Mouse (Mus musculus): Measurements from ENCODE around the gene Rnf157. TPM values are rescaled to one million over a fixed set of nuclear protein-coding genes. Genes with fewer than 3 reads are reported as not detected.

Gene Rnf157
- polyA plus RNA-seq, 1 experiment from 2014 or later: 14.1 TPM

DNA sequence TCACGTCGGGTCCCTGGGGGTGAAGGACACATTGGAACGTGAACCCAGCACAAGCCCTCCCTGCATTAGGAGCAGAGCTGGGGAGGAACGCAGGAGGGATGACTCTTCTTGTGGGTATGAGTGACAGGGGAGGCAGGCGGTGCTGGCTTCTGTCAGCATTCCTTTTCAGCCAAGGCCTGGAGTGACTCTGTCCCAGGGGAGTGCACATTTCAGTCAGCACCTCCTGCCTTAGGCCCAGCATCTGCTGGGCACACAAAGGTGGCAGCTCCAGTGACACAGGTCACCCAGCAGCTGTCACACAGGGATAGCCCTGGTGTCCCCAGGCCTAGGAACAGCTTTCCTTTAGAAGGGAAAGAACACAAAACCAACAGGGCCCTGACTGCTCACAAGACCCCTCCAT lies 64.9 kb downstream of the Rnf157 start:
- no peak overlapping the region for H3K27ac ChIP-seq (ENCODE audit: low read depth, low read length)
- 0 out of 2 replicates have a peak, but pooled peaks cover under 1% of the 10 kb centered on the region for H3K4me1 ChIP-seq (ENCODE audit: control insufficient read depth, insufficient read depth, low read length)
- H3K27me3 ChIP-seq (ENCODE audit: control insufficient read depth, insufficient read depth, low read length): no peaks in the 10 kb centered on the region
- 79% methylated on average over 5 of the region's 5 CpGs for whole genome bisulfite sequencing
- no peak overlapping the region for H3K4me3 ChIP-seq (ENCODE audit: low read length)
- peaks cover 19% of the 10 kb centered on the region for H3K36me3 ChIP-seq (ENCODE audit: control insufficient read depth, insufficient read depth, low read length)
- no peaks in the 10 kb centered on the region for H3K9me3 ChIP-seq (ENCODE audit: control insufficient read depth, low read length)
- H3K4me2 ChIP-seq (replicated peaks; ENCODE audit: low read depth, low read length): no peak overlapping the region
- H3K9ac ChIP-seq (ENCODE audit: low read depth, low read length): no peak overlapping the region
- ATAC-seq (ENCODE audit: low FRiP score, low TSS enrichment): no peak

DNA sequence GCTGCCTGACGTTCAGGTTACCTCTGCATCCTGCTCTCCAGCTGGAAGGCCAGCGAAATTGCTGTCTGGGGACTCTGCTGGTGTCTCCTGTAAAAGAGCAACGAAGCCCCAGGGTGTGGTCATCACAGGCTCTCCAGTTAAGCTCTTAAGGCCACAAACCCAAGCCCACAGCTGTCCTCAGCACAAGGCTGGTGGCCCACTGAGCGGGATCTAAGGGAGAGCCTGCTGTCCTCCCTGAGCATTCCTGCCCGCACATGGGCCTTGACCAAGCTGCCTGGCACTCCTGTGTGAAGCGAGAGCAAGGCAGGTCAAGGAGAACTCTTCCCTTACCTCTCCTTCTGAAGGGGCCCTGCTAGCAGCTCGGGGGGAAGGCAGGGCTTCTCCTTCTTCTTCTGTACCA lies 65.8 kb downstream of the Rnf157 start:
- Histone ChIP-seq H3K9ac (ENCODE audit: low read depth, low read length) (no peak overlapping the region), H3K27ac (ENCODE audit: low read depth, low read length) (no peak overlapping the region), H3K4me3 (ENCODE audit: low read length) (no peak overlapping the region), H3K9me3 (ENCODE audit: control insufficient read depth, low read length) (no peaks in the 10 kb centered on the region), H3K4me1 (ENCODE audit: control insufficient read depth, insufficient read depth, low read length) (0 out of 2 replicates have a peak, but pooled peaks cover 8% of the 10 kb centered on the region), H3K36me3 (ENCODE audit: control insufficient read depth, insufficient read depth, low read length) (peaks cover 19% of the 10 kb centered on the region), H3K4me2 (replicated peaks; ENCODE audit: low read depth, low read length) (no peak overlapping the region), H3K27me3 (ENCODE audit: control insufficient read depth, insufficient read depth, low read length) (no peaks in the 10 kb centered on the region)
- no peak for ATAC-seq (ENCODE audit: low FRiP score, low TSS enrichment)
- 78% methylated on average over 7 of the region's 7 CpGs for WGBS

DNA sequence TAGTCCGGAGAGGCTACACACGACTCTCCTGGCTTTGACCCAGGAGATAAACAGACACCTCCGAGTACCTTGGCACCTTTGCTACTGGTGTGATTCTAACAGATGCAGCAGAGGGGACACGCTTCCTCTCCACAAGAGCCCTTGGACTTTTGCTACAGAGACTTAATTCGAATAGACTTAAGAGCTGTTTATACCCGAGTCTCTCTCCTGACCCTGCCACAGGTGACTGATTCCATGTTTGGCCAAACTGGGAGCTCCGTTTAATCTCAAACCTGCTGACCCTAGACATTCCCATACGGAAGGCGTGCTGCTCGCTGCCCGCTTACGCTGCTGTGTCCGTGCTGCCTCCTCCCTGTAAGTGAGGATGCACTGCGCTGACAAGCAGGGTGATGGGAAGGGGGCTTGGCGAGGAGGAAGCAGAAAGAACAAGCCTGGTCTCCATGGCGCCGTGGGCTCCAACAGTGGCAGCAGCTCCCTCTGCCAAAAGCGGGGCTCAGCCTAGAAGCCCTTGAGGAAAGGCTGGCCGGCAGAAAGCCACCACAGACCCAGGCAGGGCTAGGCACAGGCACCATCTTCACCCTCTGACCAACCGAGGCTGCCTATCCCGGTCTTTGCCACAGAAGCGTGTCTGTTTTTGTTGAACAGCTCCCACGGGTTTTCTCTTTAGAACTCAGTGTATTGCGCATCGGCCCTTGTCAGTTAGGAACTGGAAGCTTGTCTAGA lies 70.6 kb downstream of the Rnf157 start:
- peaks cover 12% of the 10 kb centered on the region for H3K36me3 ChIP-seq (ENCODE audit: control insufficient read depth, insufficient read depth, low read length)
- no peak for ATAC-seq (ENCODE audit: low FRiP score, low TSS enrichment)
- 0 out of 2 replicates have a peak overlapping the region, but pooled peaks have one; percentile 0 for H3K4me2 ChIP-seq (replicated peaks; ENCODE audit: low read depth, low read length)
- peaks cover 14% of the 10 kb centered on the region; the same call in 1 of the 2 replicates for H3K4me1 ChIP-seq (ENCODE audit: control insufficient read depth, insufficient read depth, low read length)
- H3K9me3 ChIP-seq (ENCODE audit: control insufficient read depth, low read length): no peaks in the 10 kb centered on the region
- no peak overlapping the region for H3K4me3 ChIP-seq (ENCODE audit: low read length)
- no peak overlapping the region for H3K9ac ChIP-seq (ENCODE audit: low read depth, low read length)
- H3K27ac ChIP-seq (ENCODE audit: low read depth, low read length): no peak overlapping the region
- no peaks in the 10 kb centered on the region; the same call in 1 of the 2 replicates for H3K27me3 ChIP-seq (ENCODE audit: control insufficient read depth, insufficient read depth, low read length)
- 45% methylated on average over 25 of the region's 25 CpGs for WGBS

DNA sequence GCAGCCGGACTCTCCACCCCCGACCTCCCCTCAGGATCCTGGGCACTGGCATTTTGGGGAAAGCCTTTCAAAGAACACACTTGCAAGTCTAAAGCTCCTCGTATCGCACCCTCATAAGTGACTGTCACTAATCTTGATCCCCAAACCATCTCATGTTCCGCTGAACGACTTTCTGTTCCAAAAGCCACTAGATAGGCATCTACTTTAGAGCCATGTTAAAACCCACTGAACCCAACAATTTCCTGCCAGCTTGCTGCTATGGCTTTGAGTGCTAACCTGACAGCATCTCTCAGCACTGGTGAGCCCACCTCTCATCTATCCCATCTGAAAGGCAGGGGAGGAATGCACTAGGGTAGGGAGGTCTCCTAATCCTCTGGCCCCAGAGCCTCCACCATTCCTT lies 75.3 kb downstream of the Rnf157 start:
- Histone ChIP-seq H3K9me3 (ENCODE audit: control insufficient read depth, low read length) (no peaks in the 10 kb centered on the region), H3K4me1 (ENCODE audit: control insufficient read depth, insufficient read depth, low read length) (peaks cover 30% of the 10 kb centered on the region), H3K27ac (ENCODE audit: low read depth, low read length) (no peak overlapping the region), H3K4me2 (replicated peaks; ENCODE audit: low read depth, low read length) (no peak overlapping the region), H3K9ac (ENCODE audit: low read depth, low read length) (no peak overlapping the region), H3K36me3 (ENCODE audit: control insufficient read depth, insufficient read depth, low read length) (no peaks in the 10 kb centered on the region), H3K4me3 (ENCODE audit: low read length) (no peak overlapping the region), H3K27me3 (ENCODE audit: control insufficient read depth, insufficient read depth, low read length) (peaks cover 16% of the 10 kb centered on the region)
- no peak for ATAC-seq (ENCODE audit: low FRiP score, low TSS enrichment)
- WGBS: 62% methylated on average over 6 of the region's 6 CpGs

DNA sequence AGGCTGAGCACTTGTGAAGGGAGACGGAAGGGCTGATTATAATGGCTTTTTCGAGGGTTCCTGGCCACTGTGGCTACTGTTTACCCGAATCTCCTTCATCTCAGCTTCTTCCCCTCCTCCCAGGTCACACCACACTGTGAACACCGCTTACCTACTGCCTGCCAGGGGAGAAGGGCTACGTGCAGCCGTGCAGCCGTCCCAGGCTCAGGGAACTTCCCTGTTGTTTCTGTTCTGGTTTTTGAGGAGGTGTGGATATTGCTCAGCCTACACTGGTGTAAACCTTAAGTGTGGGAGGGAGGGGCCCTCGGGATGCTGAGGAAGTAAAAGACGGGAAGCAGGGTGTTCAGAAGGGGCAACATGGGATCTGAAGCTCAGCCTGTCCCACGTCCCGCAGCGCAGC lies 75.8 kb downstream of the Rnf157 start:
- no peak overlapping the region for H3K4me2 ChIP-seq (replicated peaks; ENCODE audit: low read depth, low read length)
- H3K27ac ChIP-seq (ENCODE audit: low read depth, low read length): no peak overlapping the region
- WGBS: 33% methylated on average over 12 of the region's 12 CpGs
- no peaks in the 10 kb centered on the region for H3K9me3 ChIP-seq (ENCODE audit: control insufficient read depth, low read length)
- no peak for ATAC-seq (ENCODE audit: low FRiP score, low TSS enrichment)
- no peak overlapping the region; the same call in 1 of the 2 replicates for H3K4me3 ChIP-seq (ENCODE audit: low read length)
- H3K4me1 ChIP-seq (ENCODE audit: control insufficient read depth, insufficient read depth, low read length): peaks cover 32% of the 10 kb centered on the region
- peaks cover 16% of the 10 kb centered on the region for H3K27me3 ChIP-seq (ENCODE audit: control insufficient read depth, insufficient read depth, low read length)
- H3K9ac ChIP-seq (ENCODE audit: low read depth, low read length): no peak overlapping the region
- no peaks in the 10 kb centered on the region for H3K36me3 ChIP-seq (ENCODE audit: control insufficient read depth, insufficient read depth, low read length)

DNA sequence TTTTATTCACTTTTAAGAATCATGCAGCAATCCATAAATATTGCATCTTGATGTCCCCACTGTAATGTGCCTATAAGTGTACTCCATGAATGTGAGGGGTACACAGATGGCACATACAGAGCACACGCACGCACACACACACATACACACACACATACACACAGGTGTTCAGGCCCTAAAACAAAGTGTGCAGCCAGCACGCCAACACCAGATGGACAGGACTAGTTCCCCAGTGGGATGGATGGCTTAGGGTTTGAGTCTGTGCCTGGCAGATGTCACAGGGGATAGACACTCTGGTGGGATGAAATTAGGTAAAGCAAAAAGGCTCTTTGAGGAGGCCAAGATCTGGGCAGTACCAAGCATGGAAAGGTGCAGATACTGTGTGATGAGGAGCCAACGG lies 76.4 kb downstream of the Rnf157 start:
- Histone ChIP-seq H3K27ac (ENCODE audit: low read depth, low read length) (no peak overlapping the region), H3K4me1 (ENCODE audit: control insufficient read depth, insufficient read depth, low read length) (peaks cover 38% of the 10 kb centered on the region)

DNA sequence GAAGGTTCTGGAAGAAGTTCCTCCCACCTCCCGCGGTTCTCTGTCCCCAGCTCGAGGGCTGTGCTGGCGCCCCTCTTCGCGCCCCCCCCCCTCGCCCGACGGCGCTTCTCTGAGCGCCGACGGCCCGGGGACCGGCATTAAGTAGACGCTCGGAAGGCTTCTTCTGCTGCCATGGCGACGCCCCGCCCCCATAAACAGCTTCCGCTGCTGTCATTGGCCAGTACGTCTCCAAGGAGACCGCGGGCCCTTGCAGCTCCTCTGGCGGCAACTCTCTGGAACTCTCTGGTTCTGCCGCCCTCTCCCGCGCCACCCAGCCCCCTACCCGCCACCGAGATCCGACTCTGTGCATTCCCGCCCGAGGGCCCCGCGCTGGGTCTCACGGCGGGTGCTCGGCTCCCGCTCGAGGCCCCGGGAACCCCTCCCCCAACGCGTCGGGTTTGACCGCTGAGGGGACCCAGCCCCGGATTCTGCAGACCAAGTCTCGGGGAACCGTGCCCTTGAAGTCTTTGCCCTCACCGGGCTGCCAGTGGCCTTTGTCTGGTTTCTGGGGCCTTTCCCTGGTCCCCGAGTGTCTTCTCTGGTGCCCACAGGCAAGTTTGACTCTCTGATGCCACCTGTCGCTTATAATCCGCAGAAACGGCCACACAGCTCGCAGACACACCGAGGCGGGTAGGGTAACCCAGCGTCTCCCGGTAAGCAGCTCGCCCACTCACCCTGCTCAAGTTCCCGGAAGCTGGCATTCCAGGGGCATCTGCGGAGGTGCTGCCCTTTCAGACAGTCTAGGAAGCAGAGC lies 77.4 kb downstream of the Rnf157 start, which contains the start of gene Foxj1:
Foxj1 (minus strand) TSS at position 156 of the 793 bp plus-strand sequence.
- ATAC-seq (ENCODE audit: low FRiP score, low TSS enrichment): peak; percentile 81
- Histone ChIP-seq H3K36me3 (ENCODE audit: control insufficient read depth, insufficient read depth, low read length) (no peaks in the 10 kb centered on the region), H3K27me3 (ENCODE audit: control insufficient read depth, insufficient read depth, low read length) (peaks cover 16% of the 10 kb centered on the region), H3K4me2 (replicated peaks; ENCODE audit: low read depth, low read length) (peak within 1 kb of the TSS; percentile 95), H3K9ac (ENCODE audit: low read depth, low read length) (peak within 1 kb of the TSS; percentile 68), H3K4me3 (ENCODE audit: low read length) (peak within 1 kb of the TSS; percentile 54), H3K9me3 (ENCODE audit: control insufficient read depth, low read length) (no peaks in the 10 kb centered on the region), H3K27ac (ENCODE audit: low read depth, low read length) (peak within 1 kb of the TSS; percentile 57; the same call in 1 of the 2 replicates), H3K4me1 (ENCODE audit: control insufficient read depth, insufficient read depth, low read length) (peaks cover 42% of the 10 kb centered on the region)
- under 1% methylated on average over 60 of the region's 61 CpGs for WGBS

More for the DNA sequence above, 76.4 kb downstream of the Rnf157 start:
- Histone ChIP-seq H3K4me2 (replicated peaks; ENCODE audit: low read depth, low read length) (peak overlapping the region; percentile 95; the same call in 1 of the 2 replicates), H3K36me3 (ENCODE audit: control insufficient read depth, insufficient read depth, low read length) (no peaks in the 10 kb centered on the region), H3K4me3 (ENCODE audit: low read length) (no peak overlapping the region), H3K9ac (ENCODE audit: low read depth, low read length) (no peak overlapping the region), H3K27me3 (ENCODE audit: control insufficient read depth, insufficient read depth, low read length) (peaks cover 16% of the 10 kb centered on the region), H3K9me3 (ENCODE audit: control insufficient read depth, low read length) (no peaks in the 10 kb centered on the region)
- WGBS: 83% methylated on average over 4 of the region's 4 CpGs
- no peak for ATAC-seq (ENCODE audit: low FRiP score, low TSS enrichment)

DNA sequence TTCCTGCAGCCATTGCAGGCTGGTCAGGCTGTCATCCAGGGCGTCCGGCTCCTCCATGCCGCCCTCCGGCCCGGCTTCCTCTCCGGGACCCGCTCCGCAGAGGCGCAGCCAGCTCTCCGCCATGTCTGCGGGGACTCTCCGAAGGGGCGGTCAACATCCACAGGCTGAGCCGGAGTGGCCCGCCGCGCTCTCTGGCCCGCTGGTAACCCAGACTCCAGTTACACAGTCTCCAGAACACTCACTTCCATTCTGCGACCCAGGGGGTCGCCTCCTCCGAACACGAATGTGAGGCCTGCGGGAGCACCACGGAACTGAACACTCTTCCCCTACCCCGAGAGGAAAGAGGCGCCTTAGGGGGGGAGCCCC lies 78.4 kb downstream of the Rnf157 start:
- ATAC-seq (ENCODE audit: low FRiP score, low TSS enrichment): no peak
- peak overlapping the region; percentile 95 for H3K4me2 ChIP-seq (replicated peaks; ENCODE audit: low read depth, low read length)
- H3K4me1 ChIP-seq (ENCODE audit: control insufficient read depth, insufficient read depth, low read length): peaks cover 49% of the 10 kb centered on the region
- peak overlapping the region; percentile 54 for H3K4me3 ChIP-seq (ENCODE audit: low read length)
- no peaks in the 10 kb centered on the region for H3K9me3 ChIP-seq (ENCODE audit: control insufficient read depth, low read length)
- H3K9ac ChIP-seq (ENCODE audit: low read depth, low read length): peak overlapping the region; percentile 32; the same call in 1 of the 2 replicates
- peaks cover 16% of the 10 kb centered on the region for H3K27me3 ChIP-seq (ENCODE audit: control insufficient read depth, insufficient read depth, low read length)
- 5% methylated on average over 26 of the region's 26 CpGs for whole genome bisulfite sequencing
- no peaks in the 10 kb centered on the region for H3K36me3 ChIP-seq (ENCODE audit: control insufficient read depth, insufficient read depth, low read length)
- no peak overlapping the region for H3K27ac ChIP-seq (ENCODE audit: low read depth, low read length)

Measured in kidney, embryonic 14.5 days (tissue).